Mouse (Mus musculus) heart, postnatal 0 days (tissue): ENCODE measurements around the gene Bcl9l.

Experiments used
- CTCF ChIP-seq: IDR thresholded peaks from 2 replicates; pipeline ENCODE4 v1.5.1; 2016; ENCODE audit warnings: antibody characterized with exemption, control low read depth, low read depth
- EP300 ChIP-seq: IDR thresholded peaks from 2 replicates; pipeline ENCODE4 v1.6.1; 2016; ENCODE audit warnings: antibody characterized with exemption, low read depth

DNA sequence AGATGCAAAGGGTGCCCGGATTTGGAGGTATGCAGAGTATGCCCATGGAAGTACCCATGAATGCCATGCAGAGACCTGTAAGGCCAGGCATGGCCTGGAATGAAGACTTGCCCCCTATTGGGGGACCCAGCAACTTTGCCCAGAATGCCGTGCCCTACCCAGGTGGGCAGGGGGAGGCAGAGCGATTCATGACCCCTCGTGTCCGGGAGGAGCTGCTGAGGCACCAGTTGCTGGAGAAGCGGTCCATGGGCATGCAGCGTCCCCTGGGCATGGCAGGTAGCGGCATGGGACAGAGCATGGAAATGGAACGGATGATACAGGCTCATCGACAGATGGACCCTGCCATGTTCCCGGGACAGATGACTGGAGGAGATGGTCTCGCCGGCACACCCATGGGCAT lies 23.9 kb downstream of the Bcl9l start:
- TF ChIP-seq CTCF (no peak), EP300 (no peak)
